Comparison of ENCODE assay signal across 16 mouse cellular contexts in genomic region chr4:85206675-85207400, GRCm38 (mm10). TPM values are rescaled to one million over a fixed set of nuclear protein-coding genes. Genes with fewer than 3 reads are reported as not detected.
A peak's percentile ranks its signal among the peaks of the same experiment; 100 is the strongest.
DNase-seq lines count a peak whose midpoint lies in the region; ATAC-seq and TF ChIP-seq lines count a peak whose summit lies in the region.
"Had no signal": no experiment of that assay in that cellular context is flagged by ENCODE, and none has a peak within 500 bp of the region (broad histone marks: within the 10 kb centered on the region; RNA-seq: fewer than 3 reads in every experiment).

No protein-coding gene starts in this region.

- TF ChIP-seq POLR2A in cortical plate, adult 2 months (IDR thresholded peaks at IDR 0.05; ENCODE audit: extremely low read depth, insufficient read depth, low read length) = no peak

- no peak for TF ChIP-seq CTCF in midbrain, postnatal 0 days (IDR thresholded peaks at IDR 0.05)
- TF ChIP-seq CTCF in cortical plate, adult 2 months (IDR thresholded peaks at IDR 0.05; ENCODE audit: extremely low read depth, insufficient read depth, low read length) = no peak

- 0 out of 2 replicates have a peak, but pooled peaks cover 7% of the 10 kb centered on the region for H3K27me3 ChIP-seq in forebrain, embryonic 15.5 days
- H3K27me3 ChIP-seq in forebrain, embryonic 12.5 days = peaks cover 46% of the 10 kb centered on the region
- H3K27me3 ChIP-seq in midbrain, postnatal 0 days (ENCODE audit: insufficient read depth, low read length) = no peaks in the 10 kb centered on the region
- peaks cover 36% of the 10 kb centered on the region for H3K27me3 ChIP-seq in midbrain, embryonic 13.5 days

- H3K36me3 ChIP-seq in forebrain, embryonic 15.5 days = no peaks in the 10 kb centered on the region
- H3K36me3 ChIP-seq in forebrain, embryonic 12.5 days (replicated peaks) = no peaks in the 10 kb centered on the region
- H3K36me3 ChIP-seq in midbrain, postnatal 0 days (ENCODE audit: insufficient read depth, low read length) = no peaks in the 10 kb centered on the region
- no peaks in the 10 kb centered on the region for H3K36me3 ChIP-seq in midbrain, embryonic 13.5 days
- H3K36me3 ChIP-seq: intestine, embryonic 15.5 days had no signal

- DNase-seq in midbrain, postnatal 0 days (ENCODE audit: low spot score) = no peak
- no peak for DNase-seq in thymus, postnatal 4 days
- DNase-seq in urinary bladder, postnatal 25 days (ENCODE audit: low spot score) = no peak
- DNase-seq: gastrocnemius, postnatal 25 days; heart, postnatal 10 days; left cerebral cortex, postnatal 4 days; lung, adult 18-20 months; lung, postnatal 36 days; spleen, adult 18-20 months; thymus, adult 18-20 months had no signal

- H3K9me3 ChIP-seq in forebrain, embryonic 15.5 days = no peaks in the 10 kb centered on the region
- no peaks in the 10 kb centered on the region for H3K9me3 ChIP-seq in forebrain, embryonic 12.5 days
- no peaks in the 10 kb centered on the region for H3K9me3 ChIP-seq in midbrain, postnatal 0 days (ENCODE audit: low read length)
- no peaks in the 10 kb centered on the region for H3K9me3 ChIP-seq in midbrain, embryonic 13.5 days
- H3K9me3 ChIP-seq: intestine, embryonic 15.5 days had no signal

- H3K4me2 ChIP-seq in forebrain, embryonic 15.5 days (replicated peaks) = peak overlapping the region; percentile 99
- H3K4me2 ChIP-seq in forebrain, embryonic 12.5 days = no peak overlapping the region
- peak overlapping the region; percentile 39 for H3K4me2 ChIP-seq in midbrain, postnatal 0 days (ENCODE audit: low read depth, low read length, poor library complexity, severe bottlenecking)
- H3K4me2 ChIP-seq in midbrain, embryonic 13.5 days (replicated peaks) = no peak overlapping the region

- H3K27ac ChIP-seq in forebrain, embryonic 15.5 days (replicated peaks) = no peak overlapping the region
- no peak overlapping the region for H3K27ac ChIP-seq in forebrain, embryonic 12.5 days
- H3K27ac ChIP-seq in midbrain, postnatal 0 days (ENCODE audit: low read depth, low read length) = no peak overlapping the region
- no peak overlapping the region for H3K27ac ChIP-seq in midbrain, embryonic 13.5 days
- peak overlapping the region; percentile 75; the same call in 1 of the 2 replicates for H3K27ac ChIP-seq in cortical plate, adult 2 months (ENCODE audit: insufficient read depth, low read length)
- H3K27ac ChIP-seq: intestine, embryonic 15.5 days had no signal

- no peak overlapping the region for H3K9ac ChIP-seq in forebrain, embryonic 15.5 days (replicated peaks)
- no peak overlapping the region for H3K9ac ChIP-seq in forebrain, embryonic 12.5 days
- no peak overlapping the region for H3K9ac ChIP-seq in midbrain, postnatal 0 days (replicated peaks; ENCODE audit: low read length, poor library complexity, severe bottlenecking)
- no peak overlapping the region for H3K9ac ChIP-seq in midbrain, embryonic 13.5 days (replicated peaks)

- H3K4me3 ChIP-seq in forebrain, embryonic 15.5 days = peak overlapping the region; percentile 25
- no peak overlapping the region for H3K4me3 ChIP-seq in forebrain, embryonic 12.5 days (replicated peaks)
- H3K4me3 ChIP-seq in midbrain, postnatal 0 days (ENCODE audit: low read depth, low read length) = peak overlapping the region; percentile 75; the same call in 1 of the 2 replicates
- H3K4me3 ChIP-seq in midbrain, embryonic 13.5 days (replicated peaks) = no peak overlapping the region
- peak overlapping the region; percentile 97 for H3K4me3 ChIP-seq in cortical plate, adult 2 months (ENCODE audit: insufficient read depth, low read length)

- ATAC-seq in forebrain, embryonic 15.5 days (replicated peaks) = no peak
- no peak for ATAC-seq in forebrain, embryonic 12.5 days (ENCODE audit: low FRiP score)
- no peak for ATAC-seq in midbrain, postnatal 0 days (ENCODE audit: low FRiP score)
- no peak for ATAC-seq in midbrain, embryonic 13.5 days

- 66% methylated on average over 3 of the region's 3 CpGs for WGBS in forebrain, embryonic 15.5 days
- 61% methylated on average over 3 of the region's 3 CpGs for WGBS in forebrain, embryonic 12.5 days
- 58% methylated on average over 3 of the region's 3 CpGs for WGBS in midbrain, postnatal 0 days
- 53% methylated on average over 3 of the region's 3 CpGs for WGBS in midbrain, embryonic 13.5 days

- peaks cover 12% of the 10 kb centered on the region for H3K4me1 ChIP-seq in forebrain, embryonic 15.5 days
- H3K4me1 ChIP-seq in forebrain, embryonic 12.5 days = 0 out of 2 replicates have a peak, but pooled peaks cover 3% of the 10 kb centered on the region
- H3K4me1 ChIP-seq in midbrain, postnatal 0 days (ENCODE audit: insufficient read depth, low read length) = 0 out of 2 replicates have a peak, but pooled peaks cover 4% of the 10 kb centered on the region
- peaks cover 5% of the 10 kb centered on the region for H3K4me1 ChIP-seq in midbrain, embryonic 13.5 days (replicated peaks)
- peaks cover 9% of the 10 kb centered on the region; the same call in 1 of the 2 replicates for H3K4me1 ChIP-seq in cortical plate, adult 2 months (ENCODE audit: control insufficient read depth, insufficient read depth, low read length)

RNA-seq across cellular contexts. Expression of gene Sh3gl2, which starts 1.9 kb away (rescaled TPM):
- 72.1 and 74.3 TPM in 2 replicates for polyA plus RNA-seq in forebrain, embryonic 15.5 days (2015; fragmentation: Nextera tagmentation; extraction: Ambion mirVana)
- 13.8 and 14.0 TPM in 2 replicates for polyA plus RNA-seq in forebrain, embryonic 12.5 days (2016; fragmentation: Nextera tagmentation; extraction: Ambion mirVana)
- total RNA-seq in midbrain, postnatal 0 days (2014; rRNA removed) = 47.4 and 50.6 TPM in 2 replicates
- polyA plus RNA-seq in midbrain, postnatal 0 days (2015; fragmentation: Nextera tagmentation; extraction: Ambion mirVana) = 123 and 132 TPM in 2 replicates
- polyA plus RNA-seq in midbrain, embryonic 13.5 days (2015; fragmentation: Nextera tagmentation; extraction: Ambion mirVana) = 33.7 and 36.0 TPM in 2 replicates
- polyA plus RNA-seq in cortical plate, adult 2 months (2012; rRNA removed) = 236 and 244 TPM in 2 replicates
- polyA plus RNA-seq: liver, adult 2 months had no signal

Comparison
In these comparisons a context has a peak if more than half of its experiments do, and no peak if none do; other contexts are left out.
1. H3K4me2 ChIP-seq: peak in forebrain, embryonic 15.5 days (single experiment) and midbrain, postnatal 0 days (single experiment); none in forebrain, embryonic 12.5 days (single experiment) and midbrain, embryonic 13.5 days (single experiment).
2. H3K4me3 ChIP-seq: peak in forebrain, embryonic 15.5 days (single experiment), midbrain, postnatal 0 days (single experiment) and cortical plate, adult 2 months (single experiment); none in forebrain, embryonic 12.5 days (single experiment) and midbrain, embryonic 13.5 days (single experiment).